Mouse (Mus musculus): Measurements from ENCODE around the gene Gm11492.

GRCm38 (mm10) chr11:87591526-87592353 lies 25.3 kb downstream of the Gm11492 start, which contains the start of gene Mtmr4:
- no peak for TF ChIP-seq GATA1 (IDR thresholded peaks at IDR 0.05; ENCODE audit: borderline replicate concordance, low read length)
- peak; percentile 86 for TF ChIP-seq FLI1 (IDR thresholded peaks at IDR 0.05; ENCODE audit: low read length)
